Mouse (Mus musculus) heart, postnatal 4 days (tissue): ENCODE measurements around the gene Gm21972. TPM values are rescaled to one million over a fixed set of nuclear protein-coding genes. Genes with fewer than 3 reads are reported as not detected.

ENCODE experiments used
- DNase-seq: peaks from one replicate; pipeline ENCODE4 v3.0.0; 2021
- total RNA-seq, 2 experiments: library from RNA; stranded (reverse); gene quantifications; 2 replicates each; pipeline ENCODE4 v1.2.3; 2021

The Gm21972 gene
- total RNA-seq, 2 experiments from 2014 or later, result 1.2 to 1.4 TPM

DNA sequence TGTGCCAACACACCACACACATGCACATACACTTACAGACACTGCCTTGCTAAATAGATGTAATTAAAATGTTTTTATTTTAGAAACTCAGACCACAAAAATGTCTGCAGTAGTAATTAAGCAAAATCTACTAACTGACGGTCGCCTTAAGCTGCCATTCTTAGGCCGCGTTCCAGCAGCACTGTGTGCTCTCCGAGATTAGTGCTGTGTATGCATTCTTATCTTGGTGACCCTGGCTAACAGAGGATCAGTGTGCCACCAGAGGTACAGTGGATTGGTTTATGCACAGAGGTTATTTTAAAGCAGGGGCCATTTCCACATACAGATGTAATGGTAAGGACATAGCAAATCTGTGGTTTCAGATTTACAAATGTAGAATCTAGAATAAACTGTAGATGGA lies 27.6 kb downstream of the Gm21972 start:
- no peak for DNase-seq

DNA sequence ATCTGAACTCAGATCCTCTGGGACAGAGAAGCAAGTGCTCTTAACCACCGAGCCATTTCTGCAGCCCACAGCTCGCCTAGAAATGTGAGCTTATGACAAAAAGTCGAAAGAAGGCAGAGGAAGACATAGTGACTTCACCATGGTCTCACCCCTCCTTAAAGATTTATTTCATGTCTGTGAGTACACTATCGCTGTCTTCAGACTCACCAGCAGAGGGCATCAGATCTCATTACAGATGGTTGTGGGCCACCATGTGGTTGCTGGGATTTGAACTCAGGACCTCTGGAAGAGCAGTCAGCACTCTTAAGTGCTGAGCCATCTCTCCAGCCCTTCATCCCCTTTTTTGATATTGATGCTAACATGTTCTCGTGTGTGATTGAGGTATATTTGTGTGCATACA lies 41.2 kb downstream of the Gm21972 start:
- no peak for DNase-seq

DNA sequence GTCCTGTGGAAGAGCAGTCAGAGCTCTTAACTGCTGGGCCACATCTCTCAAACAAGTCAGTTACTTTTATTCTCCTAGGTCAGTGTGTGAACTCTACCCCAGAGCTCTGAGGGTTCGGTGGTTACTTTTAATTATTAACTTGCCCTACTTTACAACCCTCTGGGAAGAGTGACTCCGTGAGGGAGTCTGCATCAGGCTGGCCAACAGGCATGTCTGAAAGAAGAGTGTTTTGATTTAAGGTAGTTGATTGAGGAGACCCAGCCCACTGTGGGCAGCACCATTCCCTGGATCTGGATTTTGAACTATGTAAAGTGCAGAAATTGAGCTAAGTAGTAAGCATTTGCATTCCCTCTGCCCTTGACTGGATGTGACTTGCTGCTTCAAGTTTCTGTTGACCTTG lies 42.6 kb downstream of the Gm21972 start:
- no peak for DNase-seq

DNA sequence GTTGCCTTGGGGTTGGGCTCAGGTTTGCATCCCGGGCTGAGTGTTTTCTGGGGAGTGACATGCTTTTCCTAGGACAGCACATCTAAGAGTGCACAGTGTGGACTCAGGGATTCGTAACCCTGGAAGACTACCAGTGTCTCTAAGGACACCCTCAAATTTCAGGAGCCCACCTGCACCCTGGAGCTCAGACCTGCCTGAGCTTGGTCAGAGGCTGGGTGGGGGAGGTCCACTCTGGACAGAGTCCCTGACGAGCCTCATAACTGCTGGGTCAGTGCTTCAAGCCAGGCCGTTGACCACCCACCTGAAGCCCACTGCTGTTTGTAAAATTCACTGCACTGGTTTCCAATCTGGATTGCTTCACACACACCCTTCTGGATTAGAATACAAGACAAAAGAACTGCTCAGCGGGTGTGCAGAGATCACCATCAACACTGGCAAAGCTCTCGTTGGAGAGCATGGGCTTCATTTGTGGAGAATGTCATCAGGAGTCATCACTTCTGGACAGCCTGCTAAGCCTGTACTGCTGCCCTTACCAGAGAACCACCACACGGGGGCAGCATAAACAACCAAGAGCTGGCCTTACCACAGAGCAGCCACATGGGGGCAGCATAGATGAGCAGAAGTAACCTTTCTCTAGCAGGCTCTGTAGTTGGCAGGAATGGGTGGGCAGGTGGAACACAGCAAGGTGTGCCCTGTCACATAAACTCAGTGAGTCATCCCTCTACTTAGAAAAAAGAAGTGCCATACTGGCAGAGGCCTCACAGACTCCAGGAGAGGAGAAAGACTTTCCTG lies 45.2 kb downstream of the Gm21972 start:
- peak; percentile 86 for DNase-seq

DNA sequence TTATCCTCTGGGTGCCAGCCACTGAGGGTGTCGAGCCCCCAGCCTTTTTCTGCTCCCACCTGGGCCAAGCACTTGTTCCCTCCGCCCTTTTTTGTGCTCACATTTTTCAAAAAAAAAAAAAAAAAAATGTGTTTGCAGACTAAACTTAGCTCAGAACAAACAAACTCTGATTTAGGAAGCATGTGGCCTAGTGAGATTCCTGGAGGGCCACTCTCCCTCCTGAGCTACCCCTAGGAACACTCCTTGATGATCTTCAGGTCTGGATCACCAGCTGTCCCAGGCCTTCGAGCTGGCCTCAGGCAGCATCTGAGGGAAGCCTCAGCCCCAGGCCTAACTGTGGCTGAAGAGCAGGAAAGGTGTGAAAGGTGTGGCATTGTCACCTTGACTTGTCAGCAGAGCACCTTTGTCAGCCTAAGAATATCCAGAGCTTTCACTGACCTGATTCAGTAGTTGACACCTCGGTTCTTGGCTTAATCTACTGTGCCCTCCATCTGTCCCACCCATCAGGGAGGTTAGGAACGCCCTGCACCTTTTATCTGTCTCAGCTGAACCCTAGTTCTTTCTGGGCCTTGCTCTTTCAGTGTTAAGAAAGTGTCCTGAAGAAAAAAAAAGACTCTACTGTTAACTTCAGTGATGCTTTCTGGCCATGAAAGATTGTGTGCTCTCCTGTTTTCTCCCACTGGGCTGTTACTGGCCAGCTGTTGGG lies 48.7 kb downstream of the Gm21972 start:
- DNase-seq, result no peak

DNA sequence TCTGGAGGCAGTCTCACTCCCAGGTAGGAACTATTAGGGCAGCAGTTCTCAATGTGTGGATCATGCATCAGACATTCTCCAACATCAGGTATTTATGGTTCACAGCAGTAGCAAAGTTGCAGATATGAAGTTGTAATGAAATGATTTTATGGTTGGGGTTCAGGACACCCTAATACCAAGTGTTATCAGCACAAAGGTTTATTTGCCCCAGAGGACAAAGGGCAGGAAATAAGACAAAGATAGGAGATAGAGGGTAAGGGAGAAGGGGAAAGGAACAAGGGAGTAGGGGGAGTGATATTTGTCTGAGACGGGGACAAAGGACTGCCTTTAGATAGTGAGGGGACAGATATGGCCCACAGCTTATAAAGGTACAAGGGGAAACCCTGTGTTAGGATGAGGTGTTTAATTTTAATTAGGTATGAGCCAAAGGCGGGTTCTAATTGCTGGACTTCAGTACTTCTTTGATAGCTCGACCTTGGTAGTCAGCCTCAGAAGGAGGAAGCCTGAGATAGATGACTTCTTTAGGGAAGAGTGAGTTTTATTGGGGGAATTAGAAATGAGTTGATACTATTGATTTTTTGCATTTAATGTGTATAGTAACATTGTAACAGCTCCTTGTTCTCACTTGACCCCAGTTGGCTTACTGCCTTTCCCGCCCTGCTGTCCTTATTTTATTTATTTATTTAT lies 50.3 kb downstream of the Gm21972 start:
- DNase-seq, result no peak

DNA sequence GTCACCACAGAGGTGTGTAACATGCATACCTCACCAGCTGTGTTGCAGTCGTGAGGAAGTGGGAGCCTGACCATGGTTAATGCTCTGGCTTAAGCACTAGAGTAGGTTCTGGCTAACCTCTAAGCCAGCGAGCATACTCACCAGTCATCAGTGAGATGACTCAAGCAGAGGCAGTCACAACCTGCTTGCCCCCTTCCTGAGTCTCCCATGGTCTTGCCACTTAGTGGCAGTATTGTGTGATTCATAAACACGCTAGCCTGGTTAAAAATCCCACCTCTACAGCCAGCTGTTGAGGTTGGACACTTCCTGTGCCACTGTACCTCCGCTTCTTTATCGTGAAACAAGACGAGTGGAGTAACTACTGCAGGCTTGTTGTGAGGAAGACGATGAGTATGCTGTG lies 53.3 kb downstream of the Gm21972 start:
- no peak for DNase-seq

DNA sequence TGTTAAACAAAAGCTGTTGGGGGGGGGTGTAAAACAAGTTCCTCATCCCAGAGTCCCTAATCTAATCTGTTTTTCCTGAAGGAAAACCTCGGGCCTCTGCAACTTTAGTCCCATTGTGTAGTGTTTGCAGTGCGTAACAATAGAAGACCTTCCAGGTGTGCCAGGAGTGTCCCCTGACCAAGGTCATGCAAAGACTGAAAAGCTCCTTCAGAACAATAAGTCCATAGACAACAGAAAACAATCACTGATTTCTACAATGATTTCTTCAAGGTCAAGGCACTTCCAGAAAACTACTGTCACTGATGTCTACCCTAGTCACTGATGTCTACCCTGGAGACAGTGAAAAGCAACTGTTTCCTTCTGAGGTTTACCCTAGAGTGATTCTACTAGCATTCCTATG lies 54.4 kb downstream of the Gm21972 start:
- DNase-seq, result no peak

DNA sequence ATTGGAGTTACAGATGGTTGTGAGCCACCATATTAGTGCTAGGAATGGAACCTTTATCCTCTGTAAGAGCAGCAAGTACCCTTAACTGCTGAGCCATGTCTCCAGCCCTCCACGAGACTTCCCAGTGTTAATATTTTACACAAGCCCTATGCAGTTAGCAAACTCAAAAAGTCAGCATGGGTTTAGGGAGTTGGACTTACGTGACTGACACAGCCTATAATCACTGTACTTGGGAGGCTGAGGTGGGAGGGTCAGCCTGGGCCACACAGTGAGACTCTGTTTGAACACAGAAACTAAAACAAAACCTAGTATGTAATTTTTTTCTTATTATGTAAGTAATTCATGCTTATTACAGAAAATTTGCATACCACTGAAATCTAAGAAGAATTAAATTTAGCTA lies 54.8 kb downstream of the Gm21972 start:
- DNase-seq, result no peak

DNA sequence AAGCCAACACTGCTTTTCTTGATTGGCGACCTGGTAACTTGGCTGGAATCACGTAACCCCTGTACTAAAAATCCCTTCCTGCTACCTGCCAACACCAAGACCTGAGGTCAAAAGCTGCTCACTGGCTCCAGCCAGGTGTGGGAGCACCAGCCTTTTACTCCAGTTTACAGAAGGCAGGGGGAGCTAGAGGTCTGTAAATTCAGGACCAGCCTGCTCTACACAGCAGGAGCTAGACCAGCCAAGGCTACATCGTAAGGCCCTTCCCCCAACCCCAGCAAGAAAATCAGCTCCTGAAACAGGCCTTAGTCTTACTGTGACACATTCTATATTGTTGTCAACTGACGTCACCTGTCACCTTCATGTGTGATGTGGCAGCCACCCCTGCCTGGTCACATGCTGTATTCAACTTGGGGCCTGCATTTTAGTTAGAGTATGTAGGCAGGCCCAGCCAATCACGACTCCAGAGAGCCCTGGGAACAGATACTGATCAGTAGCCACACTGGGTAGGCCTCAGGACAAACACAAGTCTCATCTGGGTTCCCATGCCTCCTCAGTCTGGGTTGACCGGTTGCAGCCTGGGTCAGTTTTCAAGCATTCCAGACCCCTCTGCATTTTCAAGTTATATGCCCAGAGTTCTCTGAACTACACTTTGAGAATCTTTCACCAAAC lies 55.7 kb downstream of the Gm21972 start:
- DNase-seq, result no peak

DNA sequence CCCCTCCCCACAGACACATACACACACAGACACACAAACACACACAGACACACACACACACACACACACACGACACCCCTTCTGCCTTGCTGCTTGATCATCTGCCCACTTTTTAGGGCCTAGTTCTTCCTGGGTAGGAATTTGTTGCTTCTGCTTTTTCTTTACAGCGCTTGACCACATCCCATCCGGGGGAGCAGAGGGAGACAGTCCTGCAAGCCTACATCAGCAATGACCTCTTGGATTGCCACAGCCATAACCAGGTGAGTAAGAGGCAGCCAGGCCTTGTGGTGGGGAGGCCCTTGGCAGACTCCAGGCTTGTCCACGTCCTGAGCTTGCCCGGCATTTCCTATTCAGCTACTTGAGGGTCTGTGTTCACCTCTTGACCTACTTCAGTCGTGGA lies 57.4 kb downstream of the Gm21972 start:
- DNase-seq, result no peak

DNA sequence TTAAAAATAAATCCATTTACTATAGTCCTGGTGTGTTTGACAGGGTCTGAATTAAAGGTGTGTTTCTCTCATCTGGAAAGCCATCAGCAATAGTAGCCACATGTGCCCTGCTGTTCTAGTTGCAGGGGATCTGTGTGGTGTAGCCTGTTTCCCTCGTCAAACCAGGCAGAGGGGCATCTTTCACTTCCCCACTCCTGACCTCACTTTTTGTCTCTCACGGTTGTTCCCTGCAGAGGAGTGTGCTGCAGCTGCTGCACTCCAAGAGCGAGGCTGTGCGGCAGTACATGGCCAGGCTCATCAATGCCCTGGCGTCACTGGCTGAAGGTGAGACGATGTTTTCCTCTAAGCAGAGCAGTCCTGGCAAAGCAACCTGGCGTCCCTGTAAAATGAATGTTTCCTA lies 60.6 kb downstream of the Gm21972 start:
- no peak for DNase-seq

DNA sequence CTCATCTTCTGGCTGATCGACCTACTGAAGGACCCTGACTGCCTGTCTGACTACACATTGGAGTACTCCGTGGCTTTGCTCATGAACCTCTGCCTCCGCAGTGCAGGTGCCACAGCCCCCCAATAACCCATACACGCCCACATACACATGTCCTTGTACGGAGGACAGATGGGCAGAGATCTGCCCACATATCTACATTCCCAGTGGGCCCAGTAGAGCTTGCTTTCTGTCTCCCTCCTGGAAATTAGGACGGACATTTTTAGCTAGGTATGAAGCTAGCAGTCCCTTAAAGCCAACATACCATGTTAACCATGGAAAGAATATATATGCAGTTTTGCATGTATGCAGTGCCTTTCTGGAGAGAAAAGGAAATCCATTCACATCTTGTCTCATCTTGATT lies 64.8 kb downstream of the Gm21972 start:
- DNase-seq, result no peak

DNA sequence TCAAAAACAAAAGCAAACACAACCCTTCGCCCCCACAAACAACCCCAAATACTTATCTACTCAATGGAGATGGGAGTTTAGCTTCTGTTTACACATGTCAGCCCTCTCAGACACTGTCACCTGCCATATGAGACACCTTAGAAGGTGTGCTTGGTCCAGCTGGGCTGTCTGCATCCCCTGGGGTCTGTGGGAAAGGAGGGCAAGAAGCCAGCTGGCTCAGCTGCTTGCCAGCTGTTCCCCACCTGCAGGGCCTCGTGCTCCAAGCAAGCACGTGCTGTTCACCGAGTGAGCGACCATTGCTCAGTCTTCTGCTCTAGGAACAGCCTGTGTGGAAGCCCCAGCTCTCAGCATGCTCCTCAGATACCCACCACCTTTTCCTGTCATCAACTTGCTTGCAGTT lies 65.6 kb downstream of the Gm21972 start:
- DNase-seq, result no peak

DNA sequence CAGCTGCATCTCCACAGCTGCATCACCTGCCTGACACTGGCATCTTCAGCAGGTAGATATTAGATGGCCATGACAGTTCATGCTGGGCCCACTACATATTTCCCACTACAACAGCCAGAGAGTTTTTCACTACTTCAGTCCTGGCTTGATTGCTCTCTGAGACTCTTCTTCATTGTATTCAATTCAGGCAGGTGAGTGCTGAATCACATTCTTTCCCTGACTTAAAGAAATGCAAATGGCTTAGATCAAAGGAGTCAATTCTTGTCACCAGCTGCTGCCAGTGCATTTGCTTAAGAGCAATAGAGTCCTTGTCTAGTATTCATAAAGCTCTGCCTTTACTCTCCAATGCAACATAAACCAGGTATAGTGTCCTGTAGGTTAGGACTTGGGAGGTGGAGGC lies 67.9 kb downstream of the Gm21972 start:
- no peak for DNase-seq

DNA sequence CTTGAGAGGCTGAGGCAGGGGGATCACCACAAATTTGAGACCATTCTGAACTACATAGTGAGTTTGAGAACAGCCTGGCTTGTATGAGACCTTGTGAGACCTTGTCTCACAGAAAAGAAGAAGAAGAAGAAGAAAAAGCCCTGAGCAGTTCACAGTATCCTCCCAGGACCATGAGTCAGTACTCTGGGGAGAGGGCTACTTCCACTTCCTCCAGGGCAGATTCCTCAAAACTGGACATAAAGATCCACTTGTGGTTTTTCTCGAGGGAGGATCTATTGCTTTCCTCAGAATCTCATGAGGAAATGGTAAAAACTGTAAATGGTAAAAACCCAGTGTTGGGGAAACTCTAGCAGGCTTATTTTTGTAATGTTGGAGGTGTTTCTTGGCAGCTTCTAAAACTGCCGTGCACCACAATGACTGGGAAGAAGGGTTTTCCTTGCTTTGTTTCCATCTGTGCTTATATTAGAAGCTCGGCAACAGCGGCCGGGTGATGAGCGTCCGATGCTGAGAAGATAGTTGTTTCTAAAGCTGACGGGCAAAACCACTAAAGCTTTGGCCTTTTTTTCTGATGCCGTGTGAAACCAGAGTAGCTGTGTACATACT lies 69.3 kb downstream of the Gm21972 start:
- DNase-seq, result no peak

DNA sequence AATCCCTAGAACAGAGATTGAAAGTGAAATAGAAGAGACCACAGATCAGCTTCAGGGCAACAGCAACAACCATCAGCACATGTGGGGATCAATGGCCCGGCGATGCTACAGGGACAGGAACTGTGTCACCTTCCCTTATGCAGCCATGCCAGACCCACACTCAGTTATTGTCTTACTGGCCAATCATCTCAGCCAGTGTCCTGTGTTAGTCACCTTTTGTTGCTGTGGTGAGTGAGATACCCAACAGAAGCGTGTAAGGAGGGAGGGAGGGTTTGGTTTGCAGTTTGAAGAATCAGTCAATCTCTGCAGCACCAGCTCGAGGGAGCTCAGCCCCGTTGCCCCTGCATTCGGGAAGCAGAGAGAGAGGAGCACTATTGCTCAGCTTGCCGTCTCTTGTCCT lies 77.2 kb downstream of the Gm21972 start:
- no peak for DNase-seq

DNA sequence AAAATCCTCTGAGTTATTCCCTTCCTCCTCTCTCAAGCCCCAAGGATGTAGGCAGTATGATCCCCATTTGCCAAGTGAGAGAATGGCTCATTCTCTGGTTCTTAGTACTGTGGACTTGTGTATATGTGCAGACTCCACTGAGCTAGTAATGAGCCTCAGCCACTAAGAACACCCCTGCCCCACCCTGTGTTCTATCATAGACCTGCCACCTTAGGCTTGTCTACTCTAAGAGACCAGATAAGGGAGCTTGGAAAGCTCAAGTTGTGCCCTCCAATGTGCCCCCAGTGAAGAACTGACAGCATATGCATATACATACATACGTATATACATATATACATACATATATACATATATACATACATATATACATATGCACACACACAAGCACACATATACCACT lies 78.1 kb downstream of the Gm21972 start:
- DNase-seq, result no peak
